Mouse (Mus musculus) A20 (cell line): ENCODE results near the gene Sf3b4.

Experiments used
- DNase-seq: peaks from one replicate; pipeline ENCODE4 v3.0.0-alpha.2; 2011; ENCODE audit warnings: low read depth, low spot score

Gene Sf3b4

GRCm38 (mm10) chr3:96172197-96173178, at the start of gene Sf3b4:
Gene Sf3b4 (plus strand): TSS chr3:96172332.
- DNase-seq: peak; percentile 94

DNA sequence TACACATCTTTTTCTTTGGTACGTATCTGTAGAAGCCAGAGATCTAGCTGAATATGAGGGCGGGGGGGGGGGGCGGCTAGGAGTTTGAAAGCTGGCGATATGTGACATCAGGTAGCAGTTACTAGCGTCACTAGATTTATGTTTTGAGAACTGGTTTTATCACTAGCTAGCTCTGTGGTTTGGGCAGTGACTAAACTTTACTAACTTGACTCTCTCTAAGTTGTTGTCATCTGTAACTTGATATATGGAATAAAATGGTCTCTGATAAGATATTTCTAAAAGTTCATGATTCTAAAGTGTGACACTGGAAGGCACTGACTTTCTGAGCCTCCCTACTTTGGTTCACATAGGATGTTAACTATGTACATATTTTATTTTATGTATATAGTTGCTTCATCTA, 47.9 kb upstream of the Sf3b4 start:
- DNase-seq: no peak

GRCm38 (mm10) chr3:96128128-96128527, 44.0 kb upstream of the Sf3b4 start:
- no peak for DNase-seq

- no peak for DNase-seq
Observed at GRCm38 (mm10) chr3:96132478-96132877, 39.7 kb upstream of the Sf3b4 start.

- DNase-seq: no peak
Observed at GRCm38 (mm10) chr3:96133327-96133905, 38.7 kb upstream of the Sf3b4 start.

- no peak for DNase-seq
Observed at GRCm38 (mm10) chr3:96135011-96135410, 37.1 kb upstream of the Sf3b4 start.

DNA sequence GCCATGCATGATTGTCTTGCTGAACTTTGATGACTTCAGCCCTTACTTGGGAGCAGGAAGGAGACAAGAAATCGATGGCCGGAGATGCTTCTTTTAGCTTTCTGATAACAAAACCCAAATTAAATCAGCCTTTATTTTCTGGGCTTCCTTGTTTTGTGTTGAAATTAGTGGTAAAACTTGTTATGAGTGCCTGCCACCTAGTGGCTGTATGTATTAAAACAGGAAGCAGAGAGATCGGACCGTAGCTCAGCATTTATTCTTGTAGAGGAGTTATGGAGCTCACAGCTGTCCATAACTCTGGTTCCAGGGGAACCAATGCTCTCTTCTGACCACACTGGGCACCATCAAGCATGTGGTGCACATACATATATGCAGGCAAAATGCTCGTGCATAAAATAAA, 24.2 kb upstream of the Sf3b4 start:
- peak; percentile 80 for DNase-seq

DNA sequence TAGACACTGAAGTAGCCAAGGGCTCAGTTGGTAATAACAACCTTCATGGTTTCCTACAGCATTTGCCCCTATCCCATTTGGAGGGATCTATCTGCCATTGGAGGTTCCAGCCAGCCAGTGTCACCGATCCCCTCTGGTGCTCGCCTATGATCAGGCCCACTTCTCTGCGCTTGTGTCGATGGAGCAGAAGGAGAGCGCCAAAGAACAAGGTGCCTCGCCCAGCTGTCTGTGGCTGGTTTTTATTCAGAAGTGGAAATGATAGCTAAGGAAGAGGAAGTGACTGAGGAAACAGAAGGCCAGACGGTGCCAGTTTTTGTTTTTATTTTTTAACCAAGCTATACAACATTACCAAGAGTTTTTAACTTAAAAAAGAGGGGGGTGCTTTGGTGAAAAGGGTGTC, 20.3 kb upstream of the Sf3b4 start:
- DNase-seq: peak; percentile 59

GRCm38 (mm10) chr3:96152611-96153010, 19.5 kb upstream of the Sf3b4 start:
- DNase-seq: no peak

- no peak for DNase-seq
Observed at GRCm38 (mm10) chr3:96155501-96155900, 16.6 kb upstream of the Sf3b4 start.

GRCm38 (mm10) chr3:96159820-96160219, 12.3 kb upstream of the Sf3b4 start:
- no peak for DNase-seq

DNA sequence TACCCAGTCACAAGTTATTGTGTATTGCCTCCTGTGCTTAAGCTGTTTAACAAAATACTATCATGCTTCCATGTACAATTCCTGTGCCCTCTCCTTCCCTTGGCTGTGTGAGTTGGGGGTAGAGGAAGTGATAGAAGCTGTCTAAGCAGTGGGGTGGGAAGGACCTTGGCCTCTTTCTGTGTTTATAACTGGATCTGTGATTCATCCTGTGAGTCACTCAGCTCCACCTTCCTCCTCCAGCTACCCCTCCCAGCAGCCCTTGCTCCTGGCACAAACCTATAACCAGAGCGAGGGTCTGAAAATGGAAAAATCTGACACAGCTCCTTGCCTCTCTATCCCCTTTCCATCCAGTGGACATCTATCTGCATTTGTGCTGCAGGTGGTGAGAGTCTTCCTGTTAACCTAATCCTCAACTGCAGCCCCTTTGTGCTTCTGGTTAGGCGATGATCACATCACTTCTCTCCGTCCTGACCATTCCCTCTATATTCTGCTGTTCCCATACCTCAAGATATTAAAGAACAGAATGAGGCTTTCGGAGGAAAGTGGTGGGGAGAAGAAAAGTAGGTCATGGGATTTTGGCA, 11.8 kb upstream of the Sf3b4 start:
- no peak for DNase-seq

DNA sequence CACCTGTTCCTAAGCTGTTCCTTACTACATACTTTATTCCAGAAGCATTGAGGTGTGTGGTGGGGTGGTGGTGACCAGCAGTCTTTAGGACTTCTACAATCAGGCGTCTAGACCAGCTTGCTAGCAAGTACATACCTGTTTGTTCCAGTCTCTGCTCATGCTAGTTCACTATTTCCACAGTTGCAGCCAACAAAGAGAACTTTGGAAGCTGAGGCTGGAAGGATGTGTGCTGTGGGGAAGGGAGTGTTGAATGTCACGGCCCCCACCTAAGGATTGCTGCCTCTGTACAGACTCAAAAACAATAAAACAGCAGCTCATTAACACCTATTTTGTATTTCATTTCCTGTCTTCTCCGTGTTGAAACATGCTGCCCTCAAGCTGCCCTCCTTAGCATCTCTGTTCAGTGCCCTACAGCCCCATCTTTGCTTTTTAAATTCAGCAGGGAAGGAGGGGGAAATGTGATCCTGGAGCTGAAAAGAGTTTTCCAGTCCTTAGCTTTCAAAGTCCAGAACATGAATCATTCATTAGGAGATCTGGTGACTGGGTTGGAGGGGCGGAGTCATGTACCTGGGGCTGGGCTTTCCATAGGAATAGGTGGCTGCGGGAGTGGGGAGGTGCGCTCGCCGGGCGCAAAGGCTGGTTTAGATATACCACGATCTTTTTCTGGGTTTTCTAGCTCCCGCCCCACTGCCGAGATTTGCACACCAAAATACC, 11.2 kb upstream of the Sf3b4 start:
- no peak for DNase-seq

GRCm38 (mm10) chr3:96161869-96162840, 10.0 kb upstream of the Sf3b4 start, which contains the start of gene Mtmr11:
Gene Mtmr11 (plus strand): TSS chr3:96162004.
- no peak for DNase-seq

DNA sequence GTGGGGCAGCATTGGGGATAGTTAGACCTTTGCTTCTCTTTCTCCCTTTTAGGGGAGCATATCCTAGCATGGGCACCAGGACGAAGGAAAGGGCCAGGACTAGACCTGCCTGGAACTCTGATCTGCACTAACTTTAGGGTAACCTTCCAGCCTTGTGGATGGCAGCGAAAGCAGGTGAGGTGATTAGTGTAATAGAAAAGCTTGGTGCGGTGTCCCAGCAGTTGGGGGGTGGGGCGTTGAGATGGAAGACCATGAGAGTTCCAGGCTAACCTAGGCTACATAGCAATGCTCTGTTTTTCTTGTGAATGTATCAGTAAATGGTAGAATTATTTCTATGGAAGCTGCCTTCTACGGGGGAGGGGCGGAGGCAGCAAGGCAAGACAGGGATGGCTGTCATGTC, 9.1 kb upstream of the Sf3b4 start:
- no peak for DNase-seq

- DNase-seq: no peak
Observed at GRCm38 (mm10) chr3:96168466-96169158, 3.5 kb upstream of the Sf3b4 start.

GRCm38 (mm10) chr3:96170276-96170675, 1.9 kb upstream of the Sf3b4 start:
- DNase-seq: no peak

DNA sequence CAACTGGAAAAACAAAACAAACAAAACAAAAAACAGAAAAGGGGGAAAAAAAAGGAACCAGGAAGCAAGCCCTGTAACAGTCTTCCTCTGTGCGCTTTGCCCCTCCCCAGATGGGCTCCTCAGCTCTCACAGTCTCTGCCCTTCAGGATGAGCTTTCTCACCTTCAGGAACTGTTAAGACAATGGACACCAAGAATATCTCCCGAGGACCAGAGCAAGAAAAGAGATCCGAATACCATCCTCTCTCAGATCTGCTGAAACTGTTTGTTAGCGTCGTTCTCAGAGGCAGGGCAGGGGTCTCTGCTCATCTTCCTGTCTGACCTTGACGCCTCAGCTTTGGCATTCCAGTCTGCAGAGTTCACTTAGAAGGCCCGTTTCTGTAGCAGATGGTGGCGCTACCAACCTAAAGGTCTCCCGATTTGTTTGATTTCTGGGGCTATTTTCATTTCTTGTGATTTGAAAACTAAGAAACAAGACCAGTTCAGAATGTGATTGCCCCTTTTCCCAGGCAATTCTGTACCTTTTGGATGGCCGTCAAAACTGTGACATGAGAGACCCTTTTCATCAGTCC, 1.1 kb upstream of the Sf3b4 start:
- DNase-seq: peak; percentile 46

- no peak for DNase-seq
Observed at GRCm38 (mm10) chr3:96171583-96172196, 442 bp upstream of the Sf3b4 start.
